Mouse (Mus musculus) spleen, adult 18-20 months (tissue): Measurements from ENCODE around the gene Sval2.

Experiments used
- DNase-seq, 2 experiments: peaks; one replicate each; pipeline ENCODE4 v3.0.0; 2022; ENCODE audit warnings: mixed read lengths in 2 of 2

Sval2 gene

DNA sequence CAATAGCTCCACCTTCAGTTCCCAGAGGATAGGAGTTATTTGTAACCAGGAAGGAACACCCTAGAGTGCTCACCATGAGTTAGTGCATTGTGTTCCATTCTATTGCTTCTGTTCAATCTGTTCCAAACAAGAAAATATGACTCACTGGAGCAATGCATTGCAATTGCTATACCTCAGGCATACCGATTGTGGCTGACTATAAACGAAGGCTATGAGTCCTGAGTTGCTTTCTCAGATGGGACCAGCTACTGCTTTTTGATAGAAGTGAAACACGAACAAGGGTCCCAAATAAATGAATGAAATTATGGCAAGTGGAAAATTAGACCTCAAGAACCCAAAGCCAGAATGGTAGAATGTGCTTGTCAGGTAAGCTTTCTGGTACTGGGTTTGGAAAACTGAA, at the start of gene Sval2:
Sval2 (plus strand) TSS at position 301 of the 400 bp plus-strand sequence.
- DNase-seq = no peak

DNA sequence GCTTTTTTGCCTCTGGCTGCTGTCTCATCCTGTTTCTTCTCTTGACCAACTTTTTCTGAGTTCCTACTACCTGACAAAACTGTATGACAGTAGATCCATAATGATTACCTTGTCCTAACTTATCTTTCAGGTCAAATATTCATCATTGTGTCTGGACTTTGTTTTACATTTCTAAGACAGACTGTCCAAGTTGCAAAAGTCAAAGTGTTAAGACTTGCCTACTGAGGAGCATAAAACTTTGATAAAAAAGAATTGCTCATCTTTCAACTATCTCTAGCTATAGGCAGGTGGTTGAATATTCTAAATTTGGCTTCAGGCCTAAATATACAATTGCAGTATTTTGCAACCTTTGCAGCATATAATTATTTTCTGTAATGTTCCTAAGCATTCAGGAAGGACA, 28.7 kb upstream of the Sval2 start:
- DNase-seq = no peak

DNA sequence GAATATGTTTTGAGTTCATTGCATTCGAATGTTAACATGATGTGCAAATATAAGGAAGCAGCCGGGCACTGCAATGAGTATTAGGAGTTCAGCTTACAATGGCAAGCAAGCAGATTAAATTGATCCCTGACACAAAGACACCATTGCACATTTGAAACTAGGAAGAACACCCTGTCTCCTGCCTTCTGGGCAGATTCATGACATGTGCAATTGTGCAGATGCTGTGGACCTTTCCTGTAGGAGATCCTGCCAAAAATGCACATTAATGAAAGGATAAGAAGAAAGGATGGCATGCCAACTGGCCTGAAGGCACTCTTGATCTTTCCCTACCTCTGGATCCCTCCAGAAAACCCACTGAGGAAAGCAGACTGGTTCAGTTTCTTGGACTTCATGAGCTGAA, 23.3 kb upstream of the Sval2 start:
- DNase-seq = no peak

DNA sequence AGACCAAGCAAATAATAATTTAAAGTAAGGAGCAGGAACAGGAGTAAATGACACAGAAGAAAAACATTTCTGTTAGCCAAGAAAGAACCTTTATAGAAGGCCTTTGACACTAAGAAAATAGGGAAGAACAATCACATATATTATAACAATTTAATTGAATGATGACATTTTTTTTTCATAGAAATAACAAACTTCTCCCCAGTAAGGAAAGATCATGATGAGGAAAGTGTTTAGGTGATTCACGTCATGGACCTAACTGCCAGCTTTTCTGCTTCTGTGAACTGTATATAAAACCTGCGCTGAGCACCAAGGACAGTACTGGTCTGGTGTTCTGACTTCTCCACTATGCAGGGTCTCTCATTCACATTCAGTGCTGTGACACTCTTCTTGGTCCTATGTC, 5.6 kb upstream of the Sval2 start, which contains the start of gene Pip:
Pip (plus strand) TSS at position 301 of the 400 bp plus-strand sequence.
- no peak for DNase-seq

DNA sequence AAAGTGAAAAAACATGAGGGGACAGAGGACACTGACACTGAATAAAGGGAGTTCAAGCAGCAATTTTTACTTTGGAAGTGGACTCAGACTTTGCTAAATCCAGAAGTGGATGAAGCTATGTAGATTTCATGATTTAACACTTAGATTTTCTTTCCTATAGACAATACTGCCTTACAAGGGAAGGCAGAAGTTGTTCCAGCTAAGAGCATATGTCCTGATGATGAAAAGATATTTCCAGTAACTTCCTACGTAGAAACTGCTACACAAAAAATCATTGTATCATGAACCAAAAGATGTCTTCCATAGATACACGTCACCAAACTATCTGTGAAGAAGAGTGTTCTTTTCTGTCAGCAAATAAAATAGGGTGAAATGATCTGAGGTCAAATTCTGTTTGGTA, 11.2 kb downstream of the Sval2 start:
- DNase-seq = no peak

DNA sequence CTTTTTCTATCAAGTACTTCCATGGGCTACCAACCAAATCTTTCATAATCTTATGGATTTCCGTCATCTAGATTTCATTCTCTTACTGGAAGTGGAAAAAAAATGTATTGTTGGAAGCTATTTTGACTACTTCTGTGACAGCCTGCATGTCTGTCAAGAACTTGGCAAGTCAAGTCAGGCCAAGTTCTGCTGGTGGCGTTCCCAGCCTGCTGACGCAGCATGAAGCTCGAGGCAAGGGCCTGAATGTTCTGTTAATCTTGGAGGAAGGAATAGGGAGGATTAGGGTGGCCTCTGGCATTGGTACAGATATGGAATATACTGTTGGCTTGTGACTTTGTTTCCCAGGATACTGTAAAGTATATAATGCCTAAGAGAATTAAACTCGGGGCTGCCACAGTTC, 58.8 kb downstream of the Sval2 start:
- no peak for DNase-seq
